Mouse (Mus musculus): ENCODE results near the gene Vezt.

The Vezt gene

GRCm38 (mm10) chr10:94035658-94036374, at the start of gene Vezt, which contains the start of gene Fgd6:
Gene Vezt (minus strand): TSS chr10:94035817.
Gene Fgd6 (plus strand): TSS chr10:94036001.
- DNase-seq (ENCODE audit: low spot score): peak; percentile 98

- DNase-seq (ENCODE audit: low spot score): no peak
These were observed 46.6 kb upstream of the Vezt start for GRCm38 (mm10) chr10:94082040-94082734.

GRCm38 (mm10) chr10:94080740-94081139, 45.1 kb upstream of the Vezt start:
- DNase-seq (ENCODE audit: low spot score): no peak

GRCm38 (mm10) chr10:94076966-94077825, 41.6 kb upstream of the Vezt start:
- no peak for DNase-seq (ENCODE audit: low spot score)

GRCm38 (mm10) chr10:94072916-94073465, 37.4 kb upstream of the Vezt start:
- no peak for DNase-seq (ENCODE audit: low spot score)

- DNase-seq (ENCODE audit: low spot score): peak; percentile 42
These were observed 36.8 kb upstream of the Vezt start for GRCm38 (mm10) chr10:94072261-94072915.

- no peak for DNase-seq (ENCODE audit: low spot score)
These were observed 36.0 kb upstream of the Vezt start for GRCm38 (mm10) chr10:94071641-94072040.

GRCm38 (mm10) chr10:94068701-94069100, 33.1 kb upstream of the Vezt start:
- DNase-seq (ENCODE audit: low spot score): peak; percentile 45

GRCm38 (mm10) chr10:94066896-94067295, 31.3 kb upstream of the Vezt start:
- DNase-seq (ENCODE audit: low spot score): no peak

- no peak for DNase-seq (ENCODE audit: low spot score)
These were observed 26.7 kb upstream of the Vezt start for GRCm38 (mm10) chr10:94062357-94062756.

GRCm38 (mm10) chr10:94060190-94060589, 24.6 kb upstream of the Vezt start:
- DNase-seq (ENCODE audit: low spot score): no peak

- DNase-seq (ENCODE audit: low spot score): no peak
These were observed 24.0 kb upstream of the Vezt start for GRCm38 (mm10) chr10:94059618-94060055.

- no peak for DNase-seq (ENCODE audit: low spot score)
These were observed 20.9 kb upstream of the Vezt start for GRCm38 (mm10) chr10:94056487-94056886.

GRCm38 (mm10) chr10:94050736-94051135, 15.1 kb upstream of the Vezt start:
- no peak for DNase-seq (ENCODE audit: low spot score)

GRCm38 (mm10) chr10:94049121-94049520, 13.5 kb upstream of the Vezt start:
- DNase-seq (ENCODE audit: low spot score): no peak

- DNase-seq (ENCODE audit: low spot score): no peak
These were observed 12.4 kb upstream of the Vezt start for GRCm38 (mm10) chr10:94047845-94048559.

- DNase-seq (ENCODE audit: low spot score): no peak
These were observed 11.4 kb upstream of the Vezt start for GRCm38 (mm10) chr10:94047024-94047423.

- no peak for DNase-seq (ENCODE audit: low spot score)
These were observed 9.7 kb upstream of the Vezt start for GRCm38 (mm10) chr10:94045301-94045700.

GRCm38 (mm10) chr10:94043908-94044307, 8.3 kb upstream of the Vezt start:
- no peak for DNase-seq (ENCODE audit: low spot score)

- DNase-seq (ENCODE audit: low spot score): no peak
These were observed 3.0 kb upstream of the Vezt start for GRCm38 (mm10) chr10:94038366-94039260.
